Mouse (Mus musculus) c-Kit-positive CD71-positive TER-119-negative erythroid progenitor cells, embryonic 14.5 days (primary cell): ENCODE measurements around the gene Defa26.
"Not testable (repeated sequence)": the region's sequence is repeated elsewhere in the genome, so short reads cannot be mapped to it uniquely, and the experiment has no call there.

ENCODE experiments used
- DNase-seq: peaks from one replicate; pipeline ENCODE4 v3.0.0-alpha.2; 2013; ENCODE audit warnings: low read depth

Gene Defa26

GRCm38 (mm10) chr8:21617883-21618282 is at the start of gene Defa26:
Gene Defa26 (plus strand): TSS chr8:21618183.
- DNase-seq: not testable (repeated sequence)

- not testable (repeated sequence) for DNase-seq
Measured at GRCm38 (mm10) chr8:21582706-21583105, 35.3 kb upstream of the Defa26 start, which contains the start of gene Defa28. Gene Defa28 (plus strand): TSS chr8:21583006.

- not testable (repeated sequence) for DNase-seq
Measured at GRCm38 (mm10) chr8:21594408-21594807, 23.6 kb upstream of the Defa26 start, which contains the start of gene Gm7861. Gene Gm7861 (minus strand): TSS chr8:21594508.

GRCm38 (mm10) chr8:21655480-21655879 is 37.5 kb downstream of the Defa26 start, which contains the start of gene Defa17:
Gene Defa17 (plus strand): TSS chr8:21655780.
- not testable (repeated sequence) for DNase-seq

GRCm38 (mm10) chr8:21665497-21665896 is 47.5 kb downstream of the Defa26 start, which contains the start of gene Defa34:
Gene Defa34 (plus strand): TSS chr8:21665797.
- DNase-seq: not testable (repeated sequence)
